Mouse (Mus musculus) midbrain, embryonic 10.5 days (tissue): ENCODE measurements around the gene Adgrg7. TPM values are rescaled to one million over a fixed set of nuclear protein-coding genes. Genes with fewer than 3 reads are reported as not detected.
A peak's percentile ranks its signal among the peaks of the same experiment; 100 is the strongest.

Experiments used
- DNase-seq: peaks from one replicate; pipeline ENCODE4 v3.0.0-alpha.2; 2017; ENCODE audit warnings: low spot score
- H3K27ac ChIP-seq: fragments of 300-500 bp; sonication (generic); replicated peaks from 2 replicates; pipeline ENCODE4 v1.5.1; 2016; ENCODE audit warnings: mild to moderate bottlenecking
- H3K27me3 ChIP-seq: fragments of 300-500 bp; sonication (generic); 2 replicates; pipeline ENCODE4 v1.6.1; 2016; ENCODE audit warnings: low read depth, mild to moderate bottlenecking; ENCODE audit not compliant: poor library complexity, severe bottlenecking
- H3K36me3 ChIP-seq: fragments of 300-500 bp; sonication (generic); 2 replicates; pipeline ENCODE4 v1.6.1; 2016; ENCODE audit warnings: mild to moderate bottlenecking, moderate library complexity
- H3K4me1 ChIP-seq: fragments of 300-500 bp; sonication (generic); 2 replicates; pipeline ENCODE4 v1.6.1; 2016
- H3K4me3 ChIP-seq: fragments of 300-500 bp; sonication (generic); 2 replicates; pipeline ENCODE4 v1.5.1; 2016; ENCODE audit warnings: mild to moderate bottlenecking, moderate library complexity
- H3K9me3 ChIP-seq: fragments of 300-500 bp; sonication (generic); replicated peaks from 2 replicates; pipeline ENCODE4 v1.6.1; 2016; ENCODE audit warnings: mild to moderate bottlenecking
- WGBS: fragments of 180-500 bp; shearing (Covaris S2); methylation state at CpG from one replicate; pipeline ENCODE4 v1.1.7; 2016; 5-methylcytosine and 5-hydroxymethylcytosine counted together
- polyA plus RNA-seq: library from polyadenylated mRNA; unstranded; fragments of >200 nt; fragmentation: Nextera tagmentation; extraction: Ambion mirVana; gene quantifications from 2 replicates; pipeline ENCODE4 v1.2.1, GENCODE M21; 2016

Adgrg7 gene
- polyA plus RNA-seq, 1 experiment from 2014 or later, result not detected

DNA sequence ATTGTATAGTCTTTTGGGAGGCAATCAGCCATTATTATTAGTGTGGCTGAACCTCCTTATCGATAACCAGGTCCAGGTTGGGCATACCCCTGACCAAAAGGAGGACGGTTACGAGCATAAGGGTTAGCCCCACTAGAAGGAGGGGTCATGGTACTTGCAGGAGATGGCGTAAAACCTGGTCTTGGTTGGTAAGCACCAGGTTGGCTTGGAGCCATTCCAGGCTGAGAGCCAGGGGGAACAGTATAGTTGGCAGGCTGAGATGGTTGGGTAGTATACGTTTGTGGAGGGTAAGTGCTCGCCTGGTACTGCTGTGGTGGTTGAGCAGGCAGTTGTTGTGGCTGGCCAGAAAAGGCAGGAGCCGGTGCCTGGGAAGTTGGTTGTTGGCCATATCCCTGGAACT is 104.9 kb downstream of the Adgrg7 start:
- Histone ChIP-seq H3K4me3 (no peak overlapping the region), H3K36me3 (peaks cover 94% of the 10 kb centered on the region), H3K4me1 (no peaks in the 10 kb centered on the region), H3K9me3 (no peaks in the 10 kb centered on the region), H3K27me3 (no peaks in the 10 kb centered on the region), H3K27ac (no peak overlapping the region)
- 95% methylated on average over 7 of the region's 7 CpGs for WGBS
- no peak for DNase-seq

DNA sequence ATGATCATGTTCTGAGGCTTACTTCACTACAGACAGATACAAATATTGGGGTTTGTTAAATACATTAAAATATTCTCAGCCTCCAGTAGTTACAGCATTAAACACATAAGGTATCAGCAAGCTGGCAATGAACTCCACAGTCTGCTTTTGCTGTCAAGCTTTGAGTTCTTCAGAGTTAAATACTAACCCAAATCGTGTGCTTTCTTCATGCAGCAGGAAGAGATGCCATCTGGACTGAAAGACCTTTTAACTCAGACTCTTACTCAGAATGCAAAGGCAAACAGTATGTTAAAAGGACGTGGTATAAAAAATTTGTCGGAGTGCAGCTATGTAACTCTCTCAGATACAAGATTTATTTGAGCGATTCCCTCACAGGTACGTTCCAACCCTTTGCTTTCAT is 108.9 kb downstream of the Adgrg7 start:
- no peak for DNase-seq
- Histone ChIP-seq H3K4me3 (no peak overlapping the region), H3K36me3 (peaks cover 78% of the 10 kb centered on the region), H3K4me1 (no peaks in the 10 kb centered on the region), H3K27me3 (no peaks in the 10 kb centered on the region), H3K9me3 (no peaks in the 10 kb centered on the region), H3K27ac (no peak overlapping the region)
- WGBS, result 95% methylated on average over 5 of the region's 5 CpGs

DNA sequence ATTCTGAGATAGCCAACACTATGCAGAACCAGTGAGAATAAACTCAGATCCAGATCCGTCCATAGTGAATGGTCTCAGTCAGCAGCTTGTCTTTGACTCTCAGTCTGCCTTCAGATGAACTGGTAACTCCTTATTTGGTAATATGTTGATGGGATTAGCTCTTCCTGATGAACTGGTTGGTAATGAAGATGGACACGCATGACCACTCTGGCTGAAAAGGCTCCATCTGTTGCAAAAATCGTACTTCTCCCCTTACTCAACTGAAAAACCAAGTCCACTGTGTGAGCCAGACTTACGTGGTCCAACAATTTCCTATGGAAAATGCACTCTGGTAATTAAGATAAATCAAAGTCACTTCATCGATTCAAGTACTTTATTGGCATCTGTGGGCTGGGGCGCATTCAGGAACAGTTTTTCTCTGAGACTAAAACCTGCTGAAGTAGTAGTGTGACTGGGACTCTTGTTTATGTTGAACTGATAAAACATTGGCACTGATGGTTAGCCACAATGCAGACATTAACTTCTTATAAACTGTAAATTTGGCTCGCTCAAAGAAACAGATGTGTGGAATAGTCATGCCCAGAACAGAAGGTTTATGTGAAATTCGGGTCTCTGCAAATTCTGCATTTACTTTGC is 114.5 kb downstream of the Adgrg7 start:
- Histone ChIP-seq H3K27ac (peak overlapping the region; percentile 42; the same call in 1 of the 2 replicates), H3K27me3 (no peaks in the 10 kb centered on the region), H3K4me3 (no peak overlapping the region), H3K36me3 (peaks cover 25% of the 10 kb centered on the region), H3K9me3 (no peaks in the 10 kb centered on the region), H3K4me1 (peaks cover 5% of the 10 kb centered on the region; the same call in 1 of the 2 replicates)
- 79% methylated on average over 8 of the region's 8 CpGs for WGBS
- DNase-seq, result no peak

DNA sequence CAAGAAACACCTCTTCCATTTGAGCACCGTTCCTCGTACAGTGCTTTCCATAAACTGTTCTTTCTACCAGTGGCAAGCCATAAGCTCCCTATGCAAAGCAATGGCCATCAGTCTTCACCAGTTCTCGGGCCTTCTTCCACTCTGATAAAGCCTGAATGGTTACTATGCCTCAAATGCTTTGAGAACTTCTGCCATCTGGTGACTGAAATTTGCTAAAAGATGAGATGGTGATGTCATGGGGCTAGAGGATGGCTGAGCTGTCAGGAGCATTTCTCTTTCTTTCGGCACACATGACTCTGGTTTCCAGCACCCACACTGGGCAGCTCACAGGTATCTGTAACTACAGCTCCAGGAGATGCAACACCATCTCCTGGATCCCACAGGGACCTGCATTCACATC is 118.5 kb downstream of the Adgrg7 start:
- Histone ChIP-seq H3K4me3 (no peak overlapping the region), H3K4me1 (peaks cover 6% of the 10 kb centered on the region), H3K36me3 (no peaks in the 10 kb centered on the region), H3K27me3 (no peaks in the 10 kb centered on the region), H3K9me3 (no peaks in the 10 kb centered on the region), H3K27ac (no peak overlapping the region)
- DNase-seq, result no peak
- 85% methylated on average over 4 of the region's 4 CpGs for WGBS

Other genes with a start within 250 kb of the Adgrg7 start
- gene Tfg, start 78.4 kb downstream of the Adgrg7 start, polyA plus RNA-seq, result 202 and 203 TPM in 2 replicates
- 6.9 and 9.3 TPM in 2 replicates for gene Tmem45a, start 90.3 kb upstream of the Adgrg7 start, polyA plus RNA-seq
- gene Lnp1, start 132.2 kb upstream of the Adgrg7 start, polyA plus RNA-seq, result not detected in 2 replicates